Mouse (Mus musculus) lung, postnatal 10 days (tissue): ENCODE measurements around the gene Ccdc116.
"Not testable (repeated sequence)": the region's sequence is repeated elsewhere in the genome, so short reads cannot be mapped to it uniquely, and the experiment has no call there.

Experiments
- DNase-seq: peaks from one replicate; pipeline ENCODE4 v3.0.0; 2021

Gene Ccdc116

DNA sequence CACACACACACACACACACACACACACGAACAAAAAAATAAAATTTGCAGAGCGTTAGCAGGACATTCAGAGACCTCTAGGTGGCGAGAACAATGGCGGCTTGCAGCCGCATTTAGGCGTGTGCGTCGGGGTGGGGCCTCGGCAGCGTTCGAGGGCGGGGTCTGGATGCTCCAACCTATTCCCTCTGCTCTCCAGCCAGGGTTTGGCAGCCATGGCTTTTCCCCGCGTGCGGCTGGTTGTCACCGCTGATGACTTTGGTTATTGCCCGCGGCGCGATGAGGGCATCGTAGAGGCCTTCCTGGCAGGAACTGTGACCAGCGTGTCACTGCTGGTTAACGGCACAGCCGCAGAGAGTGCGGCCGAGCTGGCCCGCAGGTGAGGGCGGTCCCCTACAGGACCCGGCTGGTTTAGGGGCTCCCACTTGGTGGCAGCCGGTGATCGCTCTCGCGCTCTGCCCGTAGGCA, at the start of gene Ccdc116:
Gene Ccdc116 (minus strand): TSS at position 458 of the 464 bp plus-strand sequence.
- peak; percentile 91 for DNase-seq

DNA sequence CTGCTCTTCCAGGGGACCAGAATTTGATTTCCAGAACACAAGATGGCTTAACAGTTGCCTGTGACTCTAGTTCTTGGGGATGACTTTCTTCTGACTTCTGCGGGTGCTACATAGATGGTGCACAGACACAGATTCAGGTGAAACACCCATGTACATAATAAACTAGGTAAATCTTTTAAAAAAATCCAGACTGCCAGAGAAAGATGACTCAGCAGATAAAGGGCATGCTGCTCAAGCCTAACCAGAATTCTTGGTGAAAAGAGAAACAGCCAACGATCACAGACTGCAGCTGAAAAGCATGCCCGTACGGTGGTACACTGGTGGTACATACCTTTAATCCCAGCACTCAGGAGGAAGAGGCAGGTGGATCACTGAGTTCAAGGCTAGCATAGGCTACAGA, 46.8 kb upstream of the Ccdc116 start:
- DNase-seq: no peak

- no peak for DNase-seq
Measured at GRCm38 (mm10) chr16:17185475-17185874, 38.4 kb upstream of the Ccdc116 start.

DNA sequence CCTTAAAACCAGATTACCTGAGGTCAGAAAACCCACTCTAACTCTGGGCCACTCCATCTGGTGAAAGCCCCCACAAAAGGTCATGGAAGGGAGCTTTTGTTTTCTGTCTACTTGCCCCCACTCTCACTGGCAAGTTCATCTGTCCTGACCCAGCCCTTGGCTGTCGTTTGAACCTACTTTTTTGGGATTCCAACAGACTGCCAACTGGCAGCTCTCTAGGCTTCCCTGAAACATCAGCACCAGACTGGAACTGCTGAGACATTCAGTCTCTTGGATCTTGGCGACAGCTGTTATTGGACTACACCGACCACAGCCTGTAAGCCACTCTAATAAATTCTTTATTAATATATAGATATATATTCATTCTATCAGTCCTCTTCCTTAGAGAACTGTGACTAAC, 36.0 kb upstream of the Ccdc116 start:
- no peak for DNase-seq

- DNase-seq: no peak
Measured at GRCm38 (mm10) chr16:17182136-17182535, 35.1 kb upstream of the Ccdc116 start.

DNA sequence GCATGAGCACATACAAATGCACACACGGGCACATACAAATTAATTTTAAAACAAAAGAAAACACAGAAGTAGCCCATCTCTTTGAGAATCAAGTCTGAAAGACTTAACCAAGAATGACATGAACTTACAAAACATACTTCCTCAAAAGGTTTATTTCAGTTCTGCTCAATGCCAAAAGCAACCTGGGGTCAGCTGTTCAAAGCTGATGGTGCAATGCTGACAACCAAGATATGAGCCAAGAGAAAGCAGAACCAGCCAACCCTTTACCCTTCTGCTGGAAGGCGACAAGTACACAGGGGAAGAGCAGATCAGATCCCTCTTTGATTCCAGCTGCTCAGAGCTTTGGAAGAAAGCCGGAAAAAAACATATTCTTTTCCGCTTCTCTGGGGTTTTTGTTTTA, 34.4 kb upstream of the Ccdc116 start:
- DNase-seq: peak; percentile 44

GRCm38 (mm10) chr16:17179706-17180105, 32.7 kb upstream of the Ccdc116 start:
- no peak for DNase-seq

- DNase-seq: no peak
Measured at GRCm38 (mm10) chr16:17177623-17178170, 30.7 kb upstream of the Ccdc116 start.

GRCm38 (mm10) chr16:17175765-17176164, 28.7 kb upstream of the Ccdc116 start:
- no peak for DNase-seq

- DNase-seq: no peak
Measured at GRCm38 (mm10) chr16:17168049-17168448, 21.0 kb upstream of the Ccdc116 start.

GRCm38 (mm10) chr16:17167179-17167578, 20.1 kb upstream of the Ccdc116 start:
- DNase-seq: no peak

- DNase-seq: not testable (repeated sequence)
Measured at GRCm38 (mm10) chr16:17165478-17165877, 18.4 kb upstream of the Ccdc116 start.

DNA sequence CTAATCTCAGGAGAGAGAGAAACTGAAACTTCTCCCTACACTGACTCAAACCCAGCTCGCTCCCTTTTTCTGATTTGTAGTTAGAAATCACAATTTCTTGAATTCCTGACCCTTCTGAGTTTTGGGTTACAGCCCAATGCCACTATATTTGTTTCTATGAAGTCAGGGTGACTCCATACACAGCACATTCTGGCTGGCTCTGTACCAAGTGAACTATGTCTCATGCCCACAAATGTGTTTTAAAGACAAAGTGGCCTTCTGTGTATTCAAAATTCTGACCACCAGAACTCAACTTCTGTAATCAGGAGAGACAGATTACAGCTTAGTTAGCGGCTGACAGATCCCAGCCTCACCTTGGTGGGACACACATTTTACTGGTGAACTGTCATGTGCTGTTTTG, 7.3 kb upstream of the Ccdc116 start:
- no peak for DNase-seq

- DNase-seq: no peak
Measured at GRCm38 (mm10) chr16:17151874-17152273, 4.8 kb upstream of the Ccdc116 start.

GRCm38 (mm10) chr16:17150520-17151258, 3.7 kb upstream of the Ccdc116 start:
- DNase-seq: no peak

DNA sequence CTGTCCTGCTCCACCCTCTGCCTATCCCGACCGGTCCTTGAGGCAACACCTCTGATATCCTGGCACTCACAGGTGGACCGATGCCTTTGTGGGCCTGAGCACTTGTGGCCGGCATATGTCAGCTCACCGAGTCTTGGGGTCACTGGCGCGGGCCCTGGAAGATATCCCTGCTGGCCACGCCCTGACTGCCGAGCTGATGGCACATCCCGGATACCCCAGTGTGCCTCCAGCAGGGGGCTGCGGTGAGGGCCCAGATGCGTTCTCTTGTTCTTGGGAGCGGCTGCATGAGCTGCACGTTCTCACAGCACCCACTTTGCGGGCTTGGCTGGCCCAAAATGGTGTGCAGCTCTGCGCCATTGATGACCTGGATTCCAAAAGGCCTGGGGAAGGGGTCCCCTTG, 1.1 kb upstream of the Ccdc116 start:
- peak; percentile 53 for DNase-seq

DNA sequence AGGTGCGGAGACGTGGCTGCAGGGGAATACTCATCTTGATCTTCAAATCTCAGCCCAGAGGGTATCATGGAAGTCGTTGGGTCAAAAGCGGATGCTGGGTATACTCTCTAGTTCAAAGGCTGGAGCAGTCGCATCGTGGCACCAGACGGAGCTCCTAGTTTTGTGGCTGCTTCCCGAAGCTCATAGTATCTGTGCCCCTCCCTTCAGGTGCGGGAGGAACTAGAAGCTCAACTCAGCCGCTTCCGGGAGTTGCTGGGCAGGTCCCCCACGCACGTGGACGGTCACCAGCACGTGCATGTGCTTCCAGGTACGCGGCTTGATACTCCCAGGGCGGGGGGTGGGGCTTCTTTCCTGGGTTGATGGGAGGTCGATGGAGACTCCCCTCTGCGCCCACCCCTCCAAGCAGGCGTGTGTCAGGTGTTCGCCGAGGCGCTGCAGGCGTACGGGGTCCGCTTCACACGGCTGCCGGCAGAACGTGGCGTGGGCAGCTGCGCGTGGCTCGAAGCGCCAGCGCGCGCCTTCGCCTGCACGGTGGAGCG, 431 bp upstream of the Ccdc116 start:
- peak; percentile 10 for DNase-seq

GRCm38 (mm10) chr16:17144339-17144738, 2.7 kb downstream of the Ccdc116 start, which contains the start of gene Ydjc:
Ydjc (plus strand) TSS chr16:17144621.
- no peak for DNase-seq

DNA sequence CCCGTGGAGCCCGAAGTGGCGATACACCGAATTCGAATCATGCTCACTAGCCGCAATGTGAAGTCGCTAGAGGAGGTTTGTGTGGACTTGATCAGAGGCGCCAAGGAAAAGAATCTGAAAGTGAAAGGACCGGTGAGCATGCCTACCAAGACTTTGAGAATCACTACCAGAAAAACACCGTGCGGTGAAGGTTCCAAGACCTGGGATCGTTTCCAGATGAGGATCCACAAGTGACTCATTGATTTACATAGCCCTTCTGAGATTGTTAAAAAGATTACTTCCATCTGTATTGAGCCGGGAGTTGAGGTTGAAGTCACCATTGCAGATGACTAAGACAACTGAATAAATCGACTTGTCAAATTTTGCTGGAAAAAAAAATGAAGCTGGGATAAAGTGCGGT, 9.7 kb downstream of the Ccdc116 start:
- DNase-seq: no peak

DNA sequence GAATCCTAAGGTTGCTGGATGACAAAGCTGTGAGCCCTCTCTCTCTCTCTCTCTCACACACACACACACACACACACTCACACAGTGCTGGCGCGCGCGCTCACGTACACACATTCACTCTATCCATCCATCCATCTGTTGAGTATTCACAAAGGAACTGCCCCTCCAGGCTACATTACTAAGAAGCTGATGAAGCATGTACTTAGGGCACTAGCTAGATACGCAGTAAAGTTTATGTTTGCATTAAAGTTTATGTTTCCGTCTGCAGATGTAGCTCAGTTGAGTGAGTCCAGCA, 14.2 kb downstream of the Ccdc116 start:
- DNase-seq: no peak

GRCm38 (mm10) chr16:17132089-17132905, 14.7 kb downstream of the Ccdc116 start, which contains the start of gene Sdf2l1:
Sdf2l1 (minus strand) TSS chr16:17132383.
- DNase-seq: peak; percentile 99

DNA sequence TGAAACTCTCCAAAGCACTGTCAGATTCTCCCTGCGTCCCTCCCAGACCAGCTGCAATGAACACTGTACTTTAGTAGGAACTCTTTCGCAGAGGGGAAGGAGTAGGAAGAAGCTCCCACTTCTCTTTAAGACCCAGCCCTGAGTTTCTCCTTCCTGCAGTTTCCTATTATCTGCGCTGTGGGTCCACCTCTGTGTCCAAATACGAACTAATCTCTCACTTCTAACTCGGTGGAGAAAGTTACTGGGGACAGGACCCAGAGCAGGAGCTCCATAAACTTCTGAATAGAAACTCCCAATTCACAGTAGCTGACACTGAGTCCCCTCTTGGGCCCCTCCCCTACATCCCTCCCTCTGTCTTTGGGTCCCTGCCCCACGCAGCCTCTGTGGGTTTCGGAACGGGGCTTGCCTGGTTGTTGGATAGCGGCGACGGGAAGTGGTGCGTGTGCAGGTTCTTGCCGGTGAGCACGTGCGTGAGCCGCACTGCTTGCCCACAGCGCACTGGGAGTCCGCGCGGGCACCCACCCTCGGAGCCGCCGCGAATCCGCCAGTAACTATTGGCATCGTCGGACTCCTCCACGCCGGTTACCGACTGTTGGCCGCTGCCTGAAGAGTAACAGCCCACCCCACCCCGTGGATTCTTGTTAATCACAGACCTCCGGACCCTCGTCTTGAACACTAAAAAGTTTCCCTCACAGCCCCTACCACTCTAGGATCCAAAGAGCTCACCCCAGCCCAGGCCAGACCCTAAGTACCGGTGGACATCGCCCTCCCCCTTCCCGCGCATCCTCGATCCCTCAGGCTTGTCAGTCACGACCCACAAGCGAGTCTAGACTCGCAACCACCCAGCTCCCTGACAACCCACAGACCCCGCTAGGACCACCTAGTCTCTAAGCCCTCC, 15.6 kb downstream of the Ccdc116 start:
- no peak for DNase-seq
